Mouse (Mus musculus) midbrain, embryonic 16.5 days (tissue): ENCODE measurements at regions not wholly inside any gene's neighbourhood (a gene's known extent, or its start where the extent isn't known, plus 50 kb on each side); places are given as distances from the start of the nearest gene placed in this dataset.
"Not testable (repeated sequence)": the region's sequence is repeated elsewhere in the genome, so short reads cannot be mapped to it uniquely, and the experiment has no call there.

Experiments
- ATAC-seq: fragments of 200-750 bp; cut with Nextera tagmentation; 2 replicates; pipeline ENCODE4 v1.8.0; 2017; ENCODE audit warnings: moderate TSS enrichment
- H3K27ac ChIP-seq: fragments of 300-500 bp; sonication (generic); 2 replicates; pipeline ENCODE4 v1.5.1; 2014; ENCODE audit warnings: mild to moderate bottlenecking, low read length, mixed read lengths
- H3K27me3 ChIP-seq: fragments of 300-500 bp; sonication (generic); 2 replicates; pipeline ENCODE4 v1.6.1; 2014; ENCODE audit warnings: low read depth, low read length, mixed read lengths; ENCODE audit not compliant: control insufficient read depth, insufficient read depth
- H3K36me3 ChIP-seq: fragments of 300-500 bp; sonication (generic); 2 replicates; pipeline ENCODE4 v1.6.1; 2014; ENCODE audit warnings: mild to moderate bottlenecking, low read length, moderate library complexity, mixed read lengths; ENCODE audit not compliant: control insufficient read depth, insufficient read depth
- H3K4me1 ChIP-seq: fragments of 300-500 bp; sonication (generic); 2 replicates; pipeline ENCODE4 v1.6.1; 2014; ENCODE audit warnings: mild to moderate bottlenecking, low read length, mixed read lengths; ENCODE audit not compliant: control insufficient read depth, insufficient read depth
- H3K4me2 ChIP-seq: fragments of 300-500 bp; sonication (generic); 2 replicates; pipeline ENCODE4 v1.6.1; 2014; ENCODE audit warnings: mild to moderate bottlenecking, low read length, mixed read lengths
- H3K4me3 ChIP-seq: fragments of 300-500 bp; sonication (generic); 2 replicates; pipeline ENCODE4 v1.5.1; 2014; ENCODE audit warnings: low read depth, mild to moderate bottlenecking, low read length, moderate library complexity, mixed read lengths
- H3K9ac ChIP-seq: fragments of 300-500 bp; sonication (generic); 2 replicates; pipeline ENCODE4 v1.6.1; 2014; ENCODE audit warnings: low read depth, low read length, mixed read lengths
- H3K9me3 ChIP-seq: fragments of 300-500 bp; sonication (generic); replicated peaks from 2 replicates; pipeline ENCODE4 v1.6.1; 2014; ENCODE audit warnings: mild to moderate bottlenecking, low read length, mixed read lengths; ENCODE audit not compliant: control insufficient read depth, poor library complexity, severe bottlenecking
- WGBS: fragments of 180-500 bp; shearing (Covaris S2); extraction: QIAGEN DNeasy Blood & Tissue Kit; methylation state at CpG from one replicate; pipeline ENCODE4 v1.1.7; 2014; 5-methylcytosine and 5-hydroxymethylcytosine counted together

GRCm38 (mm10) chr4:53261556-53262140 lies 102.0 kb upstream of the Abca1 start:
- no peak for ATAC-seq
- Histone ChIP-seq H3K9ac (no peak overlapping the region), H3K27ac (no peak overlapping the region), H3K36me3 (no peaks in the 10 kb centered on the region), H3K9me3 (no peaks in the 10 kb centered on the region), H3K27me3 (no peaks in the 10 kb centered on the region), H3K4me3 (no peak overlapping the region), H3K4me2 (no peak overlapping the region), H3K4me1 (peaks cover 10% of the 10 kb centered on the region)
- 83% methylated on average over 6 of the region's 6 CpGs for WGBS

DNA sequence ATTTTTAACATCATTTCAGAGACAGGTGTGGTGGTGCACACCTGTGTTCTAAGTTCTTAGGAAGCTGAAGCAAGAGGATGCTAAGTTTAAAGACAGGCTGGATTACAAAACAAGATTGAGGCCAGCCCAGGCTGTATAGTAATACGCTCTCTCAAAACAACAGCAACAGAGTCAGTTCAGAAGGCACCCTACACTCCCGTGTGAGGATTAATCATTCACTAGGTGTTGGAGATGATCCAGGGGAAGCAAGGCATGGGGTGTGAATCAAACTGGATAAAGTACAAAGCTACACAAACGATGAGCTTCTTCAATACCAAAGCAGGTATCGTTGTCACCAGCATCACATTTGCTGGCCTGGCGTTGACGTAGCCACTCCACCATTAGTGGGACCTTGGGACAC lies 99.3 kb upstream of the Abca1 start:
- ATAC-seq = no peak
- Histone ChIP-seq H3K4me3 (no peak overlapping the region), H3K27ac (no peak overlapping the region), H3K27me3 (no peaks in the 10 kb centered on the region), H3K4me1 (peaks cover 5% of the 10 kb centered on the region), H3K4me2 (no peak overlapping the region), H3K9ac (no peak overlapping the region), H3K9me3 (no peaks in the 10 kb centered on the region), H3K36me3 (no peaks in the 10 kb centered on the region)
- WGBS = 94% methylated on average over 6 of the region's 6 CpGs

DNA sequence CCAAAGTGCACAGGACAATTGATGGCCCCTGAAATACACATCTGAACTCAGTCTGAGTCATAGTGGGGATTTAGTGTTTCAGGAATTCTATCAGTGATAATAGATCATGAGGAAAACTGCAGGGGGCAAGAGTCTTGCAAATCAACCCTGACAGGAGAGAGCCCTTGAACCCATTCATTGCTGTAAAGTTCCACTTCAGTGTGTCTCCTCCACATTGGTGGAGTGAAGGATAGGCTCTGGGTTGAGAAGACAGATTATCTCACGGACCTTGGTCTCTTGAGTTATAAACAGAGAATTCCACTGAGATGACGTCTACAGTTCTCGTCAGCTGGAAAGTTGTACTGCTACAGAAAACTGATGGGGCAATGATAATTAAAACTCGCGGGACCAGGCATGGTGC lies 97.3 kb upstream of the Abca1 start:
- Histone ChIP-seq H3K36me3 (no peaks in the 10 kb centered on the region), H3K4me1 (no peaks in the 10 kb centered on the region), H3K27ac (no peak overlapping the region), H3K9ac (no peak overlapping the region), H3K9me3 (no peaks in the 10 kb centered on the region), H3K4me3 (no peak overlapping the region), H3K4me2 (no peak overlapping the region), H3K27me3 (no peaks in the 10 kb centered on the region)
- no peak for ATAC-seq
- 88% methylated on average over 5 of the region's 5 CpGs for WGBS

DNA sequence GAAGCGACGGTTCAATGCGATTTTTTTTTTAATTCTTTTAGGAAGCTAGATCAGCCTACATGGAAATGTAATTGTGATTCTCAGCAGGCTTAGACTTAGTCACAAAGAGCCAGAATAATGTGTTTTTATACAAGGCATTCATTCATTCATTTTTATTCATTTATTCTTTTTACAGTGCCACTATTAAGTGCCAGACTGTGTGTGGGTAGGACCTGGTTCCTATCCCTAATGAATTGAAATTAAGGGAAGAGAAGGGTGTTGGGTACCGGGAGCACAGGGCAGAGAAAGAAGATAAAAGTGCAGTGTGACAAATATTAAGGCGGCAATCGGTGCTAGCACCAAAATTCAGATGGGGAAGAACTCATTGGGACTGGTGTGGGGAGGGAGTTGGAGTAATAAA lies 94.8 kb upstream of the Abca1 start:
- 40% methylated on average over 6 of the region's 6 CpGs for WGBS
- ATAC-seq = no peak; the same call in 1 of the 2 replicates
- no peaks in the 10 kb centered on the region for H3K9me3 ChIP-seq
- H3K9ac ChIP-seq = no peak overlapping the region
- H3K4me3 ChIP-seq = no peak overlapping the region
- no peaks in the 10 kb centered on the region for H3K36me3 ChIP-seq
- no peaks in the 10 kb centered on the region for H3K27me3 ChIP-seq
- H3K27ac ChIP-seq = peak overlapping the region; percentile 52; the same call in 1 of the 2 replicates
- H3K4me1 ChIP-seq = no peaks in the 10 kb centered on the region
- H3K4me2 ChIP-seq = no peak overlapping the region

- H3K27ac ChIP-seq = peak overlapping the region; percentile 31
These were observed 94.0 kb upstream of the Abca1 start for GRCm38 (mm10) chr4:53253680-53254079.

GRCm38 (mm10) chr4:53250325-53250724 lies 90.6 kb upstream of the Abca1 start:
- ATAC-seq = no peak
- no peaks in the 10 kb centered on the region for H3K27me3 ChIP-seq
- H3K27ac ChIP-seq = no peak overlapping the region
- no peaks in the 10 kb centered on the region for H3K9me3 ChIP-seq
- no peaks in the 10 kb centered on the region for H3K4me1 ChIP-seq
- no peaks in the 10 kb centered on the region for H3K36me3 ChIP-seq
- H3K9ac ChIP-seq = no peak overlapping the region
- H3K4me2 ChIP-seq = no peak overlapping the region
- H3K4me3 ChIP-seq = no peak overlapping the region
- whole genome bisulfite sequencing = 89% methylated on average over 3 of the region's 3 CpGs

More at GRCm38 (mm10) chr4:53253680-53254079, 94.0 kb upstream of the Abca1 start:
- H3K4me2 ChIP-seq = no peak overlapping the region
- WGBS = 38% methylated on average over 4 of the region's 4 CpGs
- no peak overlapping the region for H3K4me3 ChIP-seq
- peak; percentile 84 for ATAC-seq
- H3K36me3 ChIP-seq = no peaks in the 10 kb centered on the region
- H3K9me3 ChIP-seq = no peaks in the 10 kb centered on the region
- H3K27me3 ChIP-seq = no peaks in the 10 kb centered on the region
- H3K4me1 ChIP-seq = no peaks in the 10 kb centered on the region
- H3K9ac ChIP-seq = no peak overlapping the region

DNA sequence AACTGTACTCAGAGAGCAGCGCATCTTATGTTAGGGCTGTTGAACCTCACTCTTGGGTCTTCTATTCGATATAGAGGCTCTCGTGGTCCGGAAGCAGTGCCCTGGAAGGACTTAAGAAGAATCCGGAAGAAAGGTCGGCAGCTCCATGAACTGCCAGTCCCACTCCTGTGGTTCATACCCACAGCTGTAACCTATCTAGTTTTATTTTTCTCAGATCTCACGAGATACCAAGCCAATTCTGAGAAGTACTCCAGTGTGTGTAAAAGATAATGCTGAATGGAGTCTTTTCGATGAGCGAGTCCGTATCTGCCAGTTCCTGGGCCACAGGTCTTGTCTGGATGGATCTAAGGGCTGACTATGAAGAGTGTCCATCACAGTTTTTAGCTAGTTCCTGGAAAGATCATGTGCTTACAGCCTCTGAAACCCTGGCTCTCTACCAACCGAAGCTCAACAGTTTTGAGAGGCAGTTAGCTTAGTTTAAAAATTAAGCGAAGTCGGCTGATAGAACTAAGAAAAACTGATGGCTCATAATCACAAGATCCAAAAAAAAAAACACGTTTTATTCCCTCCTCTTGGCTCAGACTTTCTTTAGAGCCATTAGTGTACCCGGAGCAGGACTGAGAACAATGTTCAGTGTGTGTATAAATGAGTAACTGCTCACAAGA lies 86.5 kb upstream of the Abca1 start:
- H3K9me3 ChIP-seq = no peaks in the 10 kb centered on the region
- H3K4me1 ChIP-seq = no peaks in the 10 kb centered on the region
- WGBS = 88% methylated on average over 15 of the region's 15 CpGs
- no peaks in the 10 kb centered on the region for H3K36me3 ChIP-seq
- no peak overlapping the region for H3K4me2 ChIP-seq
- no peak for ATAC-seq
- no peak overlapping the region for H3K9ac ChIP-seq
- H3K4me3 ChIP-seq = no peak overlapping the region
- H3K27me3 ChIP-seq = no peaks in the 10 kb centered on the region
- no peak overlapping the region for H3K27ac ChIP-seq

DNA sequence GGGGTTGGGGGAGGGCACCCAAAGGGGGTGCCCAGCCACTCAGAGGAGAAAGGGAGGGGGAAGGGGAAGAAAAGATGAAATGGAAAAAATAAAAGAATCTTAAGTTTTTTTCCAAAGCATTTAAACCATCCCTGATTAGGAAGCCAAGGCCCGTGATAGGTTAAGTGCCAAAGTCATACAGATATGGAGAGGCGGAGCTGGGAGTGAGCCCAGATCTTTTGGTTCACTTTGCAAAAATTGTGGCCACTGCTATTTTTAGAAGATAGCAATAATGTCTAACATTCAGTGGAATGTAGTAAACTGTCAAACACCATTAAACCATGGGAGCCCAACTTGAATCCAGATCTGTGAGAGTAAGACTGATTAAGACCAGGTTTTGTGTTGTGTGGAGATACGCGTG lies 85.9 kb upstream of the Abca1 start:
- no peaks in the 10 kb centered on the region for H3K36me3 ChIP-seq

DNA sequence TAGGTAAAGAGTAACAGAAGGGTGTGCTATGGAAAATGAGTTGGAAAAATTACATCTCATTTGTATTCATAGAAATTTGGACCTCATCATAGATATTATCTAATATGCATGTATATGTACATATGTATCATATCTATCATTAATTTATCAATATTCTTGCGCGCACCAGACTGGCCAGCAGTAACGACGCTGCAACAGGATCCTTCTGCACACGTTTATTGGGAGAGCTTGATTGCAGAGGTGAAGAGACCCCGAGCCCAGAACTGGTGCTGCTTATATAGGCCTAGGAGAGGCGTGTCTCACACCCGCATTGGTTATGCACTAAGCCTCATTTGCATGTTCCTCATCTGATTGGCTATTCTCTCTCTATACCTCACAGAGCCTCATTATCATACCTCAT lies 83.8 kb upstream of the Abca1 start:
- H3K27ac ChIP-seq, H3K4me1 ChIP-seq, H3K9me3 ChIP-seq, H3K36me3 ChIP-seq, ATAC-seq, H3K9ac ChIP-seq, H3K27me3 ChIP-seq, H3K4me2 ChIP-seq, H3K4me3 ChIP-seq: not testable (repeated sequence)
- 97% methylated on average over 8 of the region's 8 CpGs for WGBS

More for the DNA sequence above, 85.9 kb upstream of the Abca1 start:
- Histone ChIP-seq H3K9ac (no peak overlapping the region), H3K4me3 (no peak overlapping the region), H3K4me1 (no peaks in the 10 kb centered on the region), H3K4me2 (no peak overlapping the region), H3K27me3 (no peaks in the 10 kb centered on the region), H3K9me3 (no peaks in the 10 kb centered on the region), H3K27ac (no peak overlapping the region)
- 98% methylated on average over 4 of the region's 4 CpGs for WGBS
- ATAC-seq = no peak
